Mouse (Mus musculus) T-cell, adult 66 days (primary cell): ENCODE data around the gene Crat. TPM values are rescaled to one million over a fixed set of nuclear protein-coding genes. Genes with fewer than 3 reads are reported as not detected.

Experiments
- total RNA-seq, 2 experiments: library from RNA; stranded (reverse); gene quantifications; 3 replicates in 1 of 2; 4 replicates in 1 of 2; pipeline ENCODE4 v1.2.4; 2023

The Crat gene
- total RNA-seq = 10 to 100 TPM in 1 of 2 experiments, 1 to 10 TPM in 1; 7.9 to 14.1 TPM

DNA sequence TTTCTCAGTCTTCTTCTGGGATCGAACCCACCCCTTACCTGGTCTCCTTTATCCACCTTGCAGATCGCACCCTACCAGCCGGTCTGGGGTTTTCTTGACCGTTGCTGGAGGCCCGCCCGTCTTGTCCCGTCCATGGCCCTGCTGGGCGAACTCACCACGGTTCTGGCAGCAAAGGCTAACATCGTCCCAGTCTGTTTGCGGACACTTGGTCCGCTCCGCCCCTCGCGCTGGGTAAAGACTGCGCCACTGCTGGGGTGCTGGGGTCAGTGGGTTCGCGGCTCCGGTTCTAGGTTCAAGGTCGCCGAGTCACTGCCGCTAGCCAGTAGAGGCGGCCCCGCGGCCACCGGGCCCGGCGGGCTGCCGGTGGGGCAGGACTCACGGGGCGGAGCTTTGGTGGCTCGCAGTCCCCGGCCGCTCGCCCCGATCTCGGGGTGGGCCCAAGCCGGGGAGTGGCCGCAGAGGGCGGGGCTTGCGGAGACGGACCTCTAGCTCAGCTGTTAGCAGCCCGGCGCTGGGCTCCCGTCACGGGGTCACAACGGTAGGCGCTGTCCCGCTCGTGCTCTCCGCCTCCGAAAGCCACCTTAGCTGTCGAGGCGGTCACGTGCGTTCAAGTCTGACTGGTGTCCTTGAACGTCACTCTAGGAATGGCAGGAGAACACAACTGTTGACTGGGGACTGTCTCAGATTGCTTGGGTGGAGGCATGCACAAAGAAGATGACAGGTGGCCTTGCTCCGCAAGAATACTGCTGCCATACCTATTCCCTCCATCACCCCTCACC is at the start of gene Crat:
Crat (minus strand) TSS at position 657 of the 779 bp plus-strand sequence.

DNA sequence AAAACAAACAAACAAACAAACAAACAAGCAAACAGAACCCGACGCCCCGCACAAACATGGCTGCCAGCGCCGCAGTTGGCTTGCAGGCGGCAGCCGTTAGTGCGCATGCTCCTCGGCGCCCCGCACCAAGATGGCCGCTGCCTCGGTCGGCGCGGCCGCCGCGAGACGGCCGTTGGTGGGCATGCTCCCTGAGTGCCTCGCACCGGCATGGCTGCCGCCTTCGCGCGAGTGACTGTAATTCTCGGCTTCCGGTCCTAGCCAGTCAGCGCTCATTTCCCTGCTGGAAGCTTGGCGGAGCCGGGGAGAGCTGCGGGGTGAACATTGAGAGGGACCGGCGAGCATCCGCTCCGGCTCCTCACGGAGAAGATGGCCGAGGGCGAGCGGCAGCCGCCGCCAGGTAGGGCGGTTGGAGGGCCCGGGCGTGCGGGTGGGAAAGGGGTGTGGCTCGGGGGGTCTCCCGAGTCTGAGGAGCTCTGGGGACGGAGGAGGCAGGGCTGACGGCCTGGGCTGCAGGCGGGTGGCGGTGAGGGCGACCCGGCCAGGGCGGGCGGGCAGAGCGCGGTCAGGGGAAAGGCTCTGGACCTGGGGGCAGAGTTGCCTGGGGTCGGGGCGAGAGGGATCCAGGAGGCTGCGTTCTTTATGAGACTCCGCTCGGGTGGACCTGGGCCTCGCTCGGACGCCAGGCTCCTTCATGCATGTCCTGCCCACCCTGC is 479 bp upstream of the Crat start, which contains the start of gene Ptpa:
Ptpa (plus strand) TSS at position 104 of the 713 bp plus-strand sequence.

DNA sequence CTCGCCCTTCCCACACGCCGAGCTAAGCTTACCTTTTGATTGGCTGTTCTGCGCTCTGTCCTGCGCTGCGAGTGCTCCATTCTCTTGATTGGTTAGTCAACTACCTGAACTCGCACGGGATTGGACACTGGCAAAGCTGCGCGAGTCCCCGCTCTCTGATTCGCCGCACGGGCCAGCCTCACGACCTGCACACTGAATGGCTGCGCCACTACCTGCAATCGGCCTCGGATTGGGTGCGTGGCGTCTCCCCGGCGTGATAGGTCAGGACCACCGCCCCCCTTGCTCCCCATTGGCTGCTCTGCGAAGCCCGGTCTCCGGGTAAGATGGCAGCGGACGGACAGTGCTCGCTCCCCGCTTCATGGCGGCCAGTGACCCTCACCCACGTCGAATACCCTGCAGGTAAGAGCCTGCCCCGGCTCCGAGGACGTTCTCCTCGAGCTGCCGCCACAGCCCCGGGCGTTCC is 23.5 kb downstream of the Crat start, which contains the start of gene Dolpp1:
Dolpp1 (plus strand) TSS at position 141 of the 463 bp plus-strand sequence.

DNA sequence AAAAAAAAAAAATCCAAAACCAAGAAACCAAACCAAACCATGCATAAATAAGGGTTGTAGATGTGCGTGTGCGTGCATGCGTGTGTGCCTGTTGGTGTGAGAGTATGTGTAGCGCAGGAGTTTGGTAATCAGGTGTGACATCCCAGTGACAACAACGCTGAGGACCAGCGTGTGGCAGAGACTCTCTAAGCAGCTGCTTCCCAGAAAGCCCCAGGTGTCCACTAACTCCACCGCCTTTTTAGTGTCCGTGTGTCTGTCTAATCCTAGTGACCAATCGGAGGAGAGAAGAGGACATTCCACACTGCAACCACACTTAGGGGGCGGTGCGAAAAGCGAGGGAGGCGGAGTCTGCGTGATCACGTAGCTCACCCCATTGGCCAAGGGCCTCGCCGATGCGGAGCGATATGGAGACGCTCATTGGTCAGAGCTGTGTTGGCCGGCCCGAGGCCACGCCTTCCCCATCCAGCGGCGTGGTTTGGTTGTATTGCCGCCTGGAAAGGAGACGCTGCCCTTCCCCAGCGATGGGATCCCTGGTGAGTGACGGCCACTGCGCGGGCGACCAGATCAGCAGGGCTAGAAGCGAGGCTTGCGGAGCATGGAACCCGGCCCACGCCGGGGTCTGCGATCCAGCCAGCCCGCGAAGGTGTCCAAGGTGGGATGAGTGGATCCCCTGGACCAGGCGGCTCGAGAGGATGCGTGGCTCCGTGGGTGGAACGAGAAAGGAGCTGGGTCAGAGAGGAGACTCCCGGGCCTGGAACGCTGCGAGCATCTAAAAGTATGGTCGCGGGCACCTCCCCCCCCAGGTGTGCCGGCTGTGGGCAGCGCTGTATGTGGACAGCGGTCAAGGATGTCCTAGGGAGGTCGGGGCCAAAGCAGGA is 51.6 kb downstream of the Crat start, which contains the start of gene Miga2:
Miga2 (plus strand) TSS at position 461 of the 878 bp plus-strand sequence.

DNA sequence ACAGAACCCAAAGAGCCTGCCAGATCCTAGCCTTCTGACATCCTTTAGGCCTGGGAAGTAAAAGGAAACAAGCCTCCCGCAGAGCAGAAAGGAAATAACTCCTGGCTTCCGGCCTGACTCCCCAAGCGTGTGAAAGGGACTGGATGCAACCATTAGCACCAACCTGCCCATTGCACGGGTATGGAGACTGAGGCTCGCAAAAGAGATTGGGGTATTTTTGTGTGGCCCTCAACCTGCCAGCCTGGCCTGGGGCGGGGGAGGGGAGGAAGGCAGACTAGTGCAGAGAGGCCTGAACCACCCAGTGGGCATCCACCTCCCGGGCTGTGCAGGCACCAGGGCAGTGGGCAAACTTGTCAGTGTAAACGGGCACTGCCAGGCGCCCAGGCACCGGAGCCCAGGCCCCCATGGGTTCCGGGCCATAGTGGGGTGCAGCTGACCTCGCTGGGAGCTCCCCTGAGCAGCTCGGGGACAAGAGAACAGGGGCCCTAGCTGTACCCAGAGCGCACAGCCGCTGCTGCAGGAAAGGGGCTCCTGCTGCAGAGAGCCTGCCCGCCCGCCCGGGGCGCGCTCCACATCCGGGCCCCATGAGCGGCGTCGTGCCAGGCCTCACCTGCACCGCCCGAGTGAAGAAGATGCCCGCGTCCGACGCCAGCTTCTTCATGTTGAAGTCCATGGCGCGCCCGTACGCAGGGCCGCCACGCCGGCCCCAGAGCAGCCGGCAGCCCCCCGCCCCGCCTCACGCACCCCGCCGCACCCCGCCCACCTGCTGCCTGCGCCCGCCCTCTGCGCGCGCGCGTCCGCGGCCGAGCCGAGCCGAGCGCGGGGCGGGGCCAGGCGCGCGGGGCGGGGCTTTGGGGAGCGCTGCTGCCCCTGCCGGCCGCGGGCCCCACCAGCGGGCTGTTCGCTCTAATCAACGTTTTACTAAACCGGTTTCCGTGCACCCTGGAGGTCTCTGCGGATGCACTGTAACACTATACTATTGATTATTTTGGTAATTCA is 56.8 kb downstream of the Crat start, which contains the start of gene Sh3glb2:
Sh3glb2 (minus strand) TSS at position 805 of the 999 bp plus-strand sequence.

Other genes starting within 250 kb of the Crat start
- gene Endog, start 244.3 kb downstream of the Crat start, total RNA-seq = 10 to 100 TPM; 15.3 to 16.6 TPM
- 10 to 100 TPM; 24.1 to 24.5 TPM for gene Spout1, start 237.4 kb downstream of the Crat start, total RNA-seq
- gene Kyat1, start 210.0 kb downstream of the Crat start, total RNA-seq = 10 to 100 TPM; 12.4 to 15.4 TPM
- gene Lrrc8a, start 178.1 kb downstream of the Crat start, total RNA-seq = 10 to 100 TPM; 60.4 to 62.7 TPM
- 1 to 10 TPM; 7.0 to 8.3 TPM for gene Gm28035, start 175.2 kb downstream of the Crat start, total RNA-seq
- 10 to 100 TPM; 18.3 to 26.2 TPM for gene Phyhd1, start 149.6 kb downstream of the Crat start, total RNA-seq
- gene Gm28038, start 134.8 kb downstream of the Crat start, total RNA-seq = not detected
- 10 to 100 TPM in 1 of 2 experiments, 1 to 10 TPM in 1; 8.5 to 12.3 TPM for gene Dolk, start 129.5 kb downstream of the Crat start, total RNA-seq
- 10 to 100 TPM; 56.2 to 60.7 TPM for gene Nup188, start 129.4 kb downstream of the Crat start, total RNA-seq
- gene Sh3glb2, start 56.5 kb downstream of the Crat start, total RNA-seq = 10 to 100 TPM; 96.1 to 96.7 TPM
- gene Miga2, start 51.6 kb downstream of the Crat start, total RNA-seq = 10 to 100 TPM; 18.8 to 21.7 TPM
- 10 to 100 TPM; 24.6 to 28.9 TPM for gene Dolpp1, start 23.6 kb downstream of the Crat start, total RNA-seq
- gene Ptpa, start 226 bp upstream of the Crat start, total RNA-seq = 100 to 1,000 TPM in 1 of 2 experiments, 10 to 100 TPM in 1; 95.0 to 104 TPM
- gene Ier5l, start 58.4 kb upstream of the Crat start, total RNA-seq = under 1 TPM; 0.20 to 0.36 TPM
- gene Cstad, start 179.2 kb upstream of the Crat start, total RNA-seq = 1 to 10 TPM; 1.2 to 1.9 TPM